Mouse (Mus musculus) kidney, embryonic 16.5 days (tissue): Measurements from ENCODE around the gene Hapln2. TPM values are rescaled to one million over a fixed set of nuclear protein-coding genes. Genes with fewer than 3 reads are reported as not detected.
A peak's percentile ranks its signal among the peaks of the same experiment; 100 is the strongest.

Experiments
- ATAC-seq: fragments of 200-750 bp; cut with Nextera tagmentation; 2 replicates; pipeline ENCODE4 v1.8.0; 2017; ENCODE audit warnings: moderate TSS enrichment; ENCODE audit not compliant: low FRiP score, low TSS enrichment
- H3K27ac ChIP-seq: fragments of 300-500 bp; sonication (generic); 2 replicates; pipeline ENCODE4 v1.5.1; 2014; ENCODE audit warnings: low read length
- H3K27me3 ChIP-seq: fragments of 300-500 bp; sonication (generic); 2 replicates; pipeline ENCODE4 v1.6.1; 2014; ENCODE audit warnings: low read length, control low read depth, mixed read lengths; ENCODE audit not compliant: insufficient read depth
- H3K36me3 ChIP-seq: fragments of 300-500 bp; sonication (generic); 2 replicates; pipeline ENCODE4 v1.6.1; 2014; ENCODE audit warnings: low read length, control low read depth, mixed read lengths; ENCODE audit not compliant: insufficient read depth
- H3K4me1 ChIP-seq: fragments of 300-500 bp; sonication (generic); 2 replicates; pipeline ENCODE4 v1.6.1; 2014; ENCODE audit warnings: low read length, control low read depth, mixed read lengths; ENCODE audit not compliant: insufficient read depth
- H3K4me2 ChIP-seq: fragments of 300-500 bp; sonication (generic); replicated peaks from 2 replicates; pipeline ENCODE4 v1.6.1; 2014; ENCODE audit warnings: low read depth, low read length
- H3K4me3 ChIP-seq: fragments of 300-500 bp; sonication (generic); 2 replicates; pipeline ENCODE4 v1.5.1; 2014; ENCODE audit warnings: mild to moderate bottlenecking, low read length
- H3K9ac ChIP-seq: fragments of 300-500 bp; sonication (generic); replicated peaks from 2 replicates; pipeline ENCODE4 v1.6.1; 2014; ENCODE audit warnings: low read length
- H3K9me3 ChIP-seq: fragments of 300-500 bp; sonication (generic); 2 replicates; pipeline ENCODE4 v1.6.1; 2016; ENCODE audit warnings: low read length, control low read depth
- WGBS: fragments of 180-500 bp; shearing (Covaris S2); extraction: QIAGEN DNeasy Blood & Tissue Kit; methylation state at CpG from one replicate; pipeline ENCODE4 v1.1.7; 2014; 5-methylcytosine and 5-hydroxymethylcytosine counted together
- polyA plus RNA-seq: library from polyadenylated mRNA; unstranded; fragments of >200 nt; fragmentation: Nextera tagmentation; extraction: Ambion mirVana; gene quantifications from 2 replicates; pipeline ENCODE4 v1.2.1, GENCODE M21; 2015

The Hapln2 gene
- polyA plus RNA-seq, 1 experiment from 2014 or later, result 0.16 TPM

GRCm38 (mm10) chr3:87995331-87995730 lies 32.1 kb downstream of the Hapln2 start:
- Histone ChIP-seq H3K4me3 (no peak overlapping the region), H3K9me3 (no peaks in the 10 kb centered on the region), H3K4me1 (peaks cover 14% of the 10 kb centered on the region), H3K27me3 (peaks cover 84% of the 10 kb centered on the region), H3K36me3 (no peaks in the 10 kb centered on the region), H3K4me2 (no peak overlapping the region), H3K9ac (no peak overlapping the region), H3K27ac (no peak overlapping the region)
- no peak for ATAC-seq
- WGBS, result 26% methylated on average over 11 of the region's 11 CpGs

GRCm38 (mm10) chr3:87993436-87993835 lies 33.9 kb downstream of the Hapln2 start:
- Histone ChIP-seq H3K9ac (no peak overlapping the region), H3K36me3 (no peaks in the 10 kb centered on the region), H3K4me2 (no peak overlapping the region), H3K27me3 (peaks cover 73% of the 10 kb centered on the region), H3K27ac (no peak overlapping the region), H3K9me3 (no peaks in the 10 kb centered on the region), H3K4me3 (no peak overlapping the region), H3K4me1 (peaks cover 6% of the 10 kb centered on the region)
- WGBS, result 5% methylated on average over 6 of the region's 6 CpGs
- no peak for ATAC-seq

GRCm38 (mm10) chr3:87989935-87990334 lies 37.4 kb downstream of the Hapln2 start:
- peaks cover 26% of the 10 kb centered on the region for H3K4me1 ChIP-seq
- WGBS, result 30% methylated on average over 10 of the region's 10 CpGs
- no peak overlapping the region for H3K4me3 ChIP-seq
- no peak overlapping the region for H3K9ac ChIP-seq
- no peak overlapping the region for H3K27ac ChIP-seq
- no peak overlapping the region for H3K4me2 ChIP-seq
- H3K27me3 ChIP-seq, result peaks cover 38% of the 10 kb centered on the region
- H3K36me3 ChIP-seq, result no peaks in the 10 kb centered on the region
- H3K9me3 ChIP-seq, result no peaks in the 10 kb centered on the region
- ATAC-seq, result no peak

- ATAC-seq, result no peak
- WGBS, result 8% methylated on average over 15 of the region's 15 CpGs
- peak overlapping the region; percentile 57 for H3K9ac ChIP-seq
These were observed 39.3 kb downstream of the Hapln2 start for GRCm38 (mm10) chr3:87988068-87988467.

DNA sequence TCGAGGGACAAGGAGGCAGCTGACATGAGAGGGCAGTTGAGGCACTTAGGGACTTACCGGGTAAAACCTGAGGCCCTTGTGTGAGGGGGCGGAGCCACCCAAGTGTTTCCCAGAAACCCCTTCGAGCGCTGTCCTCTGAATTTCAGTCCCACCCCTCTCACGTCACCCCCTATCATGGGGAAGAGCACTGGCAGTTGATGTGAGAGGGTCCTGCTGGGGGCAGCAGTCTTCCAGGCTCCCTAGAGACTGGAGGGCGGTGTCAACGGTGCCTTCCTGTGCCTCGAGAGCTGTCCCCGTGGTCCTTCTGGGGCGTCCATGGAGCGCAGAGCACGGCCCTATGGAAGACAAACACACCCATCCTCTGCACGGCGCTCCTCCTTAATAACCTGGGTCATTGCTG lies 39.8 kb downstream of the Hapln2 start:
- Histone ChIP-seq H3K27me3 (peaks cover 17% of the 10 kb centered on the region), H3K27ac (peak overlapping the region; percentile 6; the same call in 1 of the 2 replicates), H3K9me3 (no peaks in the 10 kb centered on the region), H3K9ac (peak overlapping the region; percentile 57), H3K4me2 (peak overlapping the region; percentile 79), H3K4me3 (peak overlapping the region; percentile 49), H3K4me1 (peaks cover 44% of the 10 kb centered on the region), H3K36me3 (no peaks in the 10 kb centered on the region)
- WGBS, result 0% methylated on average over 15 of the region's 15 CpGs
- peak; percentile 52 for ATAC-seq

More at GRCm38 (mm10) chr3:87988068-87988467, 39.3 kb downstream of the Hapln2 start:
- Histone ChIP-seq H3K4me2 (peak overlapping the region; percentile 79), H3K36me3 (no peaks in the 10 kb centered on the region), H3K4me1 (peaks cover 40% of the 10 kb centered on the region), H3K4me3 (peak overlapping the region; percentile 49), H3K27me3 (peaks cover 20% of the 10 kb centered on the region), H3K9me3 (no peaks in the 10 kb centered on the region), H3K27ac (no peak overlapping the region)

DNA sequence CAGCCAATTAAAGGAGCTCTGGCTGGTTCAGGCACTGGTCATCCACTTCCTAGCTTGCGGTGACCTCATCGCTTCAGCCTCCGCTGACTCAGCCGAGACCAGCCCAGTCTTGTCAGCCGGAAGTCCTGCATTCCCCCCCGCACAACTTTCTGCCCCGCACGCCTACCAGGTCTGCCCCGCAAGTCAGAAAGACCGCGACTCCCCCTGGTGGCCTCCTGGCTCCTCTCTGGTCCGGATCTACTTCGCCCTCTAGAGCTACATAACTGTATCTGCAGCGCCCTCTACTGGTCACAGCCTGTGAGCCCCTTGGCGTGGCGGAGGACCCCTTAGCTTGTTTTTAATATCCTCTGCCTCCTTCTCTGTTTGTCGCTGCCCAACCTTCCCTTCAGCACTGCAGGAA lies 40.5 kb downstream of the Hapln2 start:
- Histone ChIP-seq H3K9ac (peak overlapping the region; percentile 57), H3K4me3 (peak overlapping the region; percentile 49), H3K27ac (peak overlapping the region; percentile 77; the same call in 1 of the 2 replicates), H3K27me3 (peaks cover 9% of the 10 kb centered on the region), H3K4me2 (peak overlapping the region; percentile 79), H3K4me1 (peaks cover 52% of the 10 kb centered on the region), H3K9me3 (no peaks in the 10 kb centered on the region), H3K36me3 (no peaks in the 10 kb centered on the region)
- ATAC-seq, result peak; percentile 74
- 0% methylated on average over 17 of the region's 17 CpGs for WGBS

GRCm38 (mm10) chr3:87985505-87986320 lies 41.7 kb downstream of the Hapln2 start:
- Histone ChIP-seq H3K27ac (peak overlapping the region; percentile 77), H3K27me3 (peaks cover 8% of the 10 kb centered on the region), H3K36me3 (no peaks in the 10 kb centered on the region), H3K9me3 (no peaks in the 10 kb centered on the region), H3K4me1 (peaks cover 64% of the 10 kb centered on the region), H3K4me2 (peak overlapping the region; percentile 79; the same call in 1 of the 2 replicates), H3K9ac (peak overlapping the region; percentile 22), H3K4me3 (no peak overlapping the region)
- ATAC-seq, result no peak
- 36% methylated on average over 12 of the region's 12 CpGs for WGBS

DNA sequence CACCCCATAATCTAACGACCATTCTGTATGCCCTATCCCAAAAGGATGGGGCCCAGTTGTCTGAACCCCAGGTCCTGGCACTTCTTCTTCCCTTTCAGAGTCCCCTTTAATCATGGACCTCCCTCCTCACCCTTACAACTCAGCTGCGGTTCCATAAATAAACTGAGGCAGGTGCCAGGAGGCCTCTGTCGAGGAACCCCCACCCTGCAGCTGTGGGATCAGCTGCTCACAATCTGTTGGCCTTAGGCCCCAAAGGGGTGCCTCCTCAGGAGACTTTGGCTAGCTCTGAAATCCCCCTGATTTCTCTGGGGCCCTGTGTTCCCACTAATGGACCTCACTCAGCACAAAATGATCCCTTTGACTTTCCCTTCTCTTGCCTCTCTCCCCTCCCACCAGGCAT lies 43.3 kb downstream of the Hapln2 start:
- Histone ChIP-seq H3K9ac (peak overlapping the region; percentile 49; the same call in 1 of the 2 replicates), H3K27ac (peak overlapping the region; percentile 89; the same call in 1 of the 2 replicates), H3K4me2 (no peak overlapping the region), H3K27me3 (peaks cover under 1% of the 10 kb centered on the region; the same call in 1 of the 2 replicates), H3K36me3 (no peaks in the 10 kb centered on the region), H3K4me3 (no peak overlapping the region), H3K9me3 (no peaks in the 10 kb centered on the region), H3K4me1 (peaks cover 76% of the 10 kb centered on the region)
- WGBS, result 21% methylated on average over 3 of the region's 3 CpGs
- no peak for ATAC-seq

- ATAC-seq, result no peak
- Histone ChIP-seq H3K4me2 (peak overlapping the region; percentile 43), H3K4me1 (peaks cover 76% of the 10 kb centered on the region), H3K9ac (peak overlapping the region; percentile 49), H3K27ac (peak overlapping the region; percentile 89), H3K36me3 (no peaks in the 10 kb centered on the region), H3K27me3 (no peaks in the 10 kb centered on the region), H3K9me3 (no peaks in the 10 kb centered on the region), H3K4me3 (0 out of 2 replicates have a peak overlapping the region, but pooled peaks have one; percentile 3)
- WGBS, result 52% methylated on average over 6 of the region's 6 CpGs
These were observed 43.8 kb downstream of the Hapln2 start for GRCm38 (mm10) chr3:87983627-87984026.
